Mouse (Mus musculus) liver, embryonic 12.5 days (tissue): Measurements from ENCODE around the gene Bbx. TPM values are rescaled to one million over a fixed set of nuclear protein-coding genes. Genes with fewer than 3 reads are reported as not detected.

Experiments used
- ATAC-seq: fragments of 200-750 bp; cut with Nextera tagmentation; 2 replicates; pipeline ENCODE4 v1.8.0; 2017; ENCODE audit warnings: moderate number of reproducible peaks, mild to moderate bottlenecking, moderate library complexity
- H3K27ac ChIP-seq: fragments of 300-500 bp; sonication (generic); 2 replicates; pipeline ENCODE4 v1.5.1; 2016; ENCODE audit warnings: mild to moderate bottlenecking
- H3K27me3 ChIP-seq: fragments of 300-500 bp; sonication (generic); replicated peaks from 2 replicates; pipeline ENCODE4 v1.6.1; 2016; ENCODE audit warnings: mild to moderate bottlenecking, moderate library complexity
- H3K36me3 ChIP-seq: fragments of 300-500 bp; sonication (generic); 2 replicates; pipeline ENCODE4 v1.6.1; 2016; ENCODE audit warnings: mild to moderate bottlenecking, moderate library complexity
- H3K4me1 ChIP-seq: fragments of 300-500 bp; sonication (generic); 2 replicates; pipeline ENCODE4 v1.6.1; 2016
- H3K4me2 ChIP-seq: fragments of 300-500 bp; sonication (generic); 2 replicates; pipeline ENCODE4 v1.6.1; 2016; ENCODE audit warnings: mild to moderate bottlenecking, moderate library complexity
- H3K4me3 ChIP-seq: fragments of 300-500 bp; sonication (generic); 2 replicates; pipeline ENCODE4 v1.5.1; 2016; ENCODE audit warnings: mild to moderate bottlenecking, moderate library complexity
- H3K9ac ChIP-seq: fragments of 300-500 bp; sonication (generic); 2 replicates; pipeline ENCODE4 v1.6.1; 2016; ENCODE audit warnings: mild to moderate bottlenecking, moderate library complexity
- H3K9me3 ChIP-seq: fragments of 300-500 bp; sonication (generic); replicated peaks from 2 replicates; pipeline ENCODE4 v1.6.1; 2016; ENCODE audit warnings: mild to moderate bottlenecking, moderate library complexity
- WGBS: fragments of 180-500 bp; shearing (Covaris S2); methylation state at CpG from one replicate; pipeline ENCODE4 v1.1.7; 2016; ENCODE audit not compliant: insufficient replicate concordance; 5-methylcytosine and 5-hydroxymethylcytosine counted together
- polyA plus RNA-seq: library from polyadenylated mRNA; unstranded; fragments of >200 nt; fragmentation: Nextera tagmentation; extraction: Ambion mirVana; gene quantifications from 2 replicates; pipeline ENCODE4 v1.2.1, GENCODE M21; 2016

Gene Bbx
- polyA plus RNA-seq, 1 experiment from 2014 or later = 12.1 TPM

- no peak for ATAC-seq
Measured at GRCm38 (mm10) chr16:50170812-50171211, 261.4 kb downstream of the Bbx start.

GRCm38 (mm10) chr16:50167983-50168299 lies 264.2 kb downstream of the Bbx start:
- 72% methylated on average over 10 of the region's 10 CpGs for WGBS

More at GRCm38 (mm10) chr16:50170812-50171211, 261.4 kb downstream of the Bbx start:
- Histone ChIP-seq H3K4me1 (no peaks in the 10 kb centered on the region), H3K4me2 (no peak overlapping the region), H3K27me3 (no peaks in the 10 kb centered on the region), H3K9ac (no peak overlapping the region), H3K36me3 (no peaks in the 10 kb centered on the region), H3K27ac (no peak overlapping the region), H3K4me3 (no peak overlapping the region), H3K9me3 (no peaks in the 10 kb centered on the region)
- WGBS = 73% methylated on average over 5 of the region's 5 CpGs

GRCm38 (mm10) chr16:50167231-50167982 lies 264.8 kb downstream of the Bbx start:
- H3K9ac ChIP-seq = no peak overlapping the region
- H3K36me3 ChIP-seq = no peaks in the 10 kb centered on the region
- no peak overlapping the region for H3K4me3 ChIP-seq
- H3K9me3 ChIP-seq = no peaks in the 10 kb centered on the region
- H3K27ac ChIP-seq = no peak overlapping the region
- 74% methylated on average over 16 of the region's 16 CpGs for WGBS
- H3K27me3 ChIP-seq = no peaks in the 10 kb centered on the region
- no peak for ATAC-seq
- 0 out of 2 replicates have a peak, but pooled peaks cover 3% of the 10 kb centered on the region for H3K4me1 ChIP-seq
- no peak overlapping the region for H3K4me2 ChIP-seq

More at GRCm38 (mm10) chr16:50167983-50168299, 264.2 kb downstream of the Bbx start:
- no peaks in the 10 kb centered on the region for H3K27me3 ChIP-seq
- no peak overlapping the region for H3K4me2 ChIP-seq
- H3K36me3 ChIP-seq = no peaks in the 10 kb centered on the region
- no peaks in the 10 kb centered on the region for H3K9me3 ChIP-seq
- H3K4me1 ChIP-seq = 0 out of 2 replicates have a peak, but pooled peaks cover 3% of the 10 kb centered on the region
- H3K27ac ChIP-seq = no peak overlapping the region
- no peak overlapping the region for H3K9ac ChIP-seq
- no peak overlapping the region for H3K4me3 ChIP-seq
- no peak for ATAC-seq

GRCm38 (mm10) chr16:50160418-50161271 lies 271.5 kb downstream of the Bbx start:
- 0 out of 2 replicates have a peak, but pooled peaks cover 3% of the 10 kb centered on the region for H3K4me1 ChIP-seq
- no peak for ATAC-seq
- H3K9me3 ChIP-seq = no peaks in the 10 kb centered on the region
- no peak overlapping the region for H3K9ac ChIP-seq
- H3K27me3 ChIP-seq = no peaks in the 10 kb centered on the region
- H3K4me3 ChIP-seq = no peak overlapping the region
- no peaks in the 10 kb centered on the region for H3K36me3 ChIP-seq
- H3K27ac ChIP-seq = no peak overlapping the region
- no peak overlapping the region for H3K4me2 ChIP-seq
- 70% methylated on average over 11 of the region's 11 CpGs for WGBS

- H3K36me3 ChIP-seq = no peaks in the 10 kb centered on the region
- H3K4me1 ChIP-seq = 0 out of 2 replicates have a peak, but pooled peaks cover 3% of the 10 kb centered on the region
- H3K9me3 ChIP-seq = no peaks in the 10 kb centered on the region
- H3K27ac ChIP-seq = no peak overlapping the region
- no peak overlapping the region for H3K9ac ChIP-seq
- no peak overlapping the region for H3K4me3 ChIP-seq
- WGBS = 75% methylated on average over 5 of the region's 5 CpGs
- no peak for ATAC-seq
- H3K27me3 ChIP-seq = no peaks in the 10 kb centered on the region
- H3K4me2 ChIP-seq = no peak overlapping the region
Measured at GRCm38 (mm10) chr16:50158546-50158945, 273.6 kb downstream of the Bbx start.

GRCm38 (mm10) chr16:50149606-50150005 lies 282.6 kb downstream of the Bbx start:
- no peaks in the 10 kb centered on the region for H3K36me3 ChIP-seq
- H3K4me3 ChIP-seq = no peak overlapping the region
- H3K4me2 ChIP-seq = no peak overlapping the region
- no peak for ATAC-seq
- H3K4me1 ChIP-seq = no peaks in the 10 kb centered on the region
- peaks cover 6% of the 10 kb centered on the region; the same call in 1 of the 2 replicates for H3K9me3 ChIP-seq
- H3K27me3 ChIP-seq = no peaks in the 10 kb centered on the region
- H3K27ac ChIP-seq = no peak overlapping the region
- 70% methylated on average over 4 of the region's 4 CpGs for WGBS
- H3K9ac ChIP-seq = no peak overlapping the region

- no peak for ATAC-seq
- Histone ChIP-seq H3K9me3 (peaks cover 6% of the 10 kb centered on the region; the same call in 1 of the 2 replicates), H3K27me3 (no peaks in the 10 kb centered on the region), H3K4me1 (no peaks in the 10 kb centered on the region), H3K27ac (no peak overlapping the region), H3K4me3 (no peak overlapping the region), H3K36me3 (no peaks in the 10 kb centered on the region), H3K9ac (no peak overlapping the region), H3K4me2 (no peak overlapping the region)
- WGBS = 76% methylated on average over 2 of the region's 2 CpGs
Measured at GRCm38 (mm10) chr16:50147900-50148299, 284.3 kb downstream of the Bbx start.

Other genes with a start within 250 kb of the Bbx start
- gene Ccdc54, start 158.8 kb upstream of the Bbx start, polyA plus RNA-seq = not detected in 2 replicates